Mouse (Mus musculus) hindbrain, embryonic 16.5 days (tissue): ENCODE measurements around the gene Ttbk2. TPM values are rescaled to one million over a fixed set of nuclear protein-coding genes. Genes with fewer than 3 reads are reported as not detected.
A peak's percentile ranks its signal among the peaks of the same experiment; 100 is the strongest.

Experiments used
- ATAC-seq: fragments of 200-750 bp; cut with Nextera tagmentation; 2 replicates; pipeline ENCODE4 v1.8.0; 2017; ENCODE audit warnings: moderate TSS enrichment, moderate library complexity
- H3K27ac ChIP-seq: fragments of 300-500 bp; sonication (generic); 2 replicates; pipeline ENCODE4 v1.5.1; 2014; ENCODE audit warnings: low read depth, mild to moderate bottlenecking, control low read depth, low read length, moderate library complexity
- H3K27me3 ChIP-seq: fragments of 300-500 bp; sonication (generic); replicated peaks from 2 replicates; pipeline ENCODE4 v1.6.1; 2014; ENCODE audit warnings: low read length; ENCODE audit not compliant: control insufficient read depth, insufficient read depth
- H3K36me3 ChIP-seq: fragments of 300-500 bp; sonication (generic); 2 replicates; pipeline ENCODE4 v1.6.1; 2014; ENCODE audit warnings: mild to moderate bottlenecking, low read length, moderate library complexity, mixed read lengths; ENCODE audit not compliant: control insufficient read depth, insufficient read depth
- H3K4me1 ChIP-seq: fragments of 300-500 bp; sonication (generic); 2 replicates; pipeline ENCODE4 v1.6.1; 2014; ENCODE audit warnings: low read depth, low read length; ENCODE audit not compliant: control insufficient read depth, insufficient read depth
- H3K4me2 ChIP-seq: fragments of 300-500 bp; sonication (generic); 2 replicates; pipeline ENCODE4 v1.6.1; 2014; ENCODE audit warnings: mild to moderate bottlenecking, low read length, control low read depth, moderate library complexity
- H3K4me3 ChIP-seq: fragments of 300-500 bp; sonication (generic); 2 replicates; pipeline ENCODE4 v1.5.1; 2014; ENCODE audit warnings: mild to moderate bottlenecking, low read length, control low read depth, moderate library complexity
- H3K9ac ChIP-seq: fragments of 300-500 bp; sonication (generic); 2 replicates; pipeline ENCODE4 v1.6.1; 2014; ENCODE audit warnings: low read depth, mild to moderate bottlenecking, control low read depth, low read length, moderate library complexity
- H3K9me3 ChIP-seq: fragments of 300-500 bp; sonication (generic); 2 replicates; pipeline ENCODE4 v1.6.1; 2014; ENCODE audit warnings: mild to moderate bottlenecking, low read length, moderate library complexity; ENCODE audit not compliant: control insufficient read depth
- WGBS: fragments of 180-500 bp; shearing (Covaris S2); extraction: QIAGEN DNeasy Blood & Tissue Kit; methylation state at CpG from one replicate; pipeline ENCODE4 v1.1.7; 2014; 5-methylcytosine and 5-hydroxymethylcytosine counted together
- polyA plus RNA-seq: library from polyadenylated mRNA; unstranded; fragments of >200 nt; fragmentation: Nextera tagmentation; extraction: Ambion mirVana; gene quantifications from 2 replicates; pipeline ENCODE4 v1.2.1, GENCODE M21; 2015

Ttbk2 gene
- polyA plus RNA-seq, 1 experiment from 2014 or later, result 11.5 TPM

- Histone ChIP-seq H3K27ac (no peak overlapping the region), H3K9ac (no peak overlapping the region), H3K4me3 (no peak overlapping the region), H3K4me2 (no peak overlapping the region), H3K36me3 (peaks cover 68% of the 10 kb centered on the region), H3K4me1 (peaks cover 9% of the 10 kb centered on the region), H3K9me3 (no peaks in the 10 kb centered on the region), H3K27me3 (no peaks in the 10 kb centered on the region)
- WGBS, result 91% methylated on average over 6 of the region's 6 CpGs
- ATAC-seq, result no peak
These were observed 126.2 kb downstream of the Ttbk2 start for GRCm38 (mm10) chr2:120724176-120724575.

- Histone ChIP-seq H3K4me2 (no peak overlapping the region), H3K27ac (no peak overlapping the region), H3K9ac (no peak overlapping the region), H3K36me3 (peaks cover 73% of the 10 kb centered on the region), H3K4me3 (no peak overlapping the region), H3K27me3 (no peaks in the 10 kb centered on the region), H3K9me3 (no peaks in the 10 kb centered on the region), H3K4me1 (peaks cover 3% of the 10 kb centered on the region)
- WGBS, result 75% methylated on average over 4 of the region's 4 CpGs
- ATAC-seq, result no peak
These were observed 126.8 kb downstream of the Ttbk2 start for GRCm38 (mm10) chr2:120723621-120724020.

- H3K36me3 ChIP-seq, result peaks cover 71% of the 10 kb centered on the region
- peak; percentile 60 for ATAC-seq
These were observed 127.9 kb downstream of the Ttbk2 start for GRCm38 (mm10) chr2:120722491-120722890.

GRCm38 (mm10) chr2:120721911-120722310 lies 128.5 kb downstream of the Ttbk2 start:
- Histone ChIP-seq H3K4me1 (no peaks in the 10 kb centered on the region), H3K4me2 (no peak overlapping the region), H3K27ac (no peak overlapping the region), H3K4me3 (no peak overlapping the region), H3K9ac (no peak overlapping the region), H3K9me3 (no peaks in the 10 kb centered on the region), H3K27me3 (no peaks in the 10 kb centered on the region), H3K36me3 (peaks cover 66% of the 10 kb centered on the region)
- 94% methylated on average over 2 of the region's 2 CpGs for WGBS
- no peak for ATAC-seq

More at GRCm38 (mm10) chr2:120722491-120722890, 127.9 kb downstream of the Ttbk2 start:
- Histone ChIP-seq H3K9me3 (no peaks in the 10 kb centered on the region), H3K27me3 (no peaks in the 10 kb centered on the region), H3K27ac (no peak overlapping the region), H3K4me3 (no peak overlapping the region), H3K4me2 (no peak overlapping the region), H3K4me1 (no peaks in the 10 kb centered on the region), H3K9ac (no peak overlapping the region)
- 65% methylated on average over 8 of the region's 8 CpGs for WGBS

GRCm38 (mm10) chr2:120720821-120721220 lies 129.6 kb downstream of the Ttbk2 start:
- H3K27ac ChIP-seq, result no peak overlapping the region
- H3K9ac ChIP-seq, result no peak overlapping the region
- no peaks in the 10 kb centered on the region for H3K27me3 ChIP-seq
- H3K9me3 ChIP-seq, result no peaks in the 10 kb centered on the region
- H3K36me3 ChIP-seq, result peaks cover 57% of the 10 kb centered on the region
- H3K4me3 ChIP-seq, result no peak overlapping the region
- H3K4me2 ChIP-seq, result no peak overlapping the region
- 93% methylated on average over 6 of the region's 6 CpGs for WGBS
- H3K4me1 ChIP-seq, result no peaks in the 10 kb centered on the region
- no peak for ATAC-seq

GRCm38 (mm10) chr2:120718496-120718895 lies 131.9 kb downstream of the Ttbk2 start:
- WGBS, result 95% methylated on average over 8 of the region's 8 CpGs

GRCm38 (mm10) chr2:120713441-120713840 lies 137.0 kb downstream of the Ttbk2 start:
- H3K4me3 ChIP-seq, result no peak overlapping the region
- H3K9ac ChIP-seq, result no peak overlapping the region
- WGBS, result 98% methylated on average over 3 of the region's 3 CpGs
- peaks cover 19% of the 10 kb centered on the region for H3K36me3 ChIP-seq
- no peaks in the 10 kb centered on the region for H3K9me3 ChIP-seq
- H3K4me2 ChIP-seq, result no peak overlapping the region
- no peaks in the 10 kb centered on the region for H3K27me3 ChIP-seq
- H3K4me1 ChIP-seq, result no peaks in the 10 kb centered on the region
- no peak overlapping the region for H3K27ac ChIP-seq
- ATAC-seq, result no peak

More at GRCm38 (mm10) chr2:120718496-120718895, 131.9 kb downstream of the Ttbk2 start:
- Histone ChIP-seq H3K9ac (no peak overlapping the region), H3K27me3 (no peaks in the 10 kb centered on the region), H3K4me1 (no peaks in the 10 kb centered on the region), H3K4me3 (no peak overlapping the region), H3K27ac (no peak overlapping the region), H3K9me3 (no peaks in the 10 kb centered on the region), H3K36me3 (peaks cover 49% of the 10 kb centered on the region), H3K4me2 (no peak overlapping the region)
- no peak for ATAC-seq

- Histone ChIP-seq H3K36me3 (peaks cover 15% of the 10 kb centered on the region), H3K9ac (no peak overlapping the region), H3K9me3 (no peaks in the 10 kb centered on the region), H3K27me3 (no peaks in the 10 kb centered on the region), H3K4me2 (no peak overlapping the region), H3K4me1 (no peaks in the 10 kb centered on the region), H3K27ac (no peak overlapping the region), H3K4me3 (no peak overlapping the region)
- WGBS, result 96% methylated on average over 3 of the region's 3 CpGs
- ATAC-seq, result no peak
These were observed 139.5 kb downstream of the Ttbk2 start for GRCm38 (mm10) chr2:120710948-120711347.

- Histone ChIP-seq H3K4me2 (no peak overlapping the region), H3K36me3 (peaks cover 13% of the 10 kb centered on the region; the same call in 1 of the 2 replicates), H3K4me1 (no peaks in the 10 kb centered on the region), H3K9me3 (no peaks in the 10 kb centered on the region), H3K27ac (no peak overlapping the region), H3K9ac (no peak overlapping the region), H3K27me3 (no peaks in the 10 kb centered on the region), H3K4me3 (no peak overlapping the region)
- ATAC-seq, result no peak
- 90% methylated on average over 3 of the region's 3 CpGs for WGBS
These were observed 140.2 kb downstream of the Ttbk2 start for GRCm38 (mm10) chr2:120710154-120710553.

GRCm38 (mm10) chr2:120707041-120707440 lies 143.4 kb downstream of the Ttbk2 start:
- Histone ChIP-seq H3K9me3 (no peaks in the 10 kb centered on the region), H3K4me3 (no peak overlapping the region), H3K4me1 (no peaks in the 10 kb centered on the region), H3K9ac (no peak overlapping the region), H3K27me3 (no peaks in the 10 kb centered on the region), H3K4me2 (no peak overlapping the region), H3K36me3 (peaks cover 9% of the 10 kb centered on the region), H3K27ac (no peak overlapping the region)
- ATAC-seq, result no peak
